Mouse (Mus musculus) lung, postnatal 14 days (tissue): ENCODE results near the gene Disp1.

ENCODE experiments used
- DNase-seq: peaks from one replicate; pipeline ENCODE4 v3.0.0; 2021

Gene Disp1

DNA sequence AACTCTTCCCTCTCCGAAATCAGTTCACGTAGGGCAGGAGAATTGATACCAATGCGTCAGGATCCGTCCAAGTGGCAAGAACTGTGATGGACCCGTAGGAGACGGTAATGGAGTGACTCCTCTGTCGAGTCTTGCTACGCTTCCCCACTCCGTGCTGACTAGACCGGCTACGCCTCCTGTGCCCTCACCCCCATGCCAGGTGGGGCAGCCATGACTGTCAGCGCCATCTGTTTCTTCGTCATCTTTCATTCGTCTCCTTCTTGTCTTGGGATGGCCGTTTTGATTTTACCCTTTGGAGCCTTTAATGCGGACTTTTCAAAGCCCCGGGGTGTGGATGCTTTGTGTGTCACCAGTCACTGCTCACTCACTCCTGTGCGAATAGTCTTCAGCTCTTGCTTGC is 26.6 kb downstream of the Disp1 start:
- DNase-seq: no peak

DNA sequence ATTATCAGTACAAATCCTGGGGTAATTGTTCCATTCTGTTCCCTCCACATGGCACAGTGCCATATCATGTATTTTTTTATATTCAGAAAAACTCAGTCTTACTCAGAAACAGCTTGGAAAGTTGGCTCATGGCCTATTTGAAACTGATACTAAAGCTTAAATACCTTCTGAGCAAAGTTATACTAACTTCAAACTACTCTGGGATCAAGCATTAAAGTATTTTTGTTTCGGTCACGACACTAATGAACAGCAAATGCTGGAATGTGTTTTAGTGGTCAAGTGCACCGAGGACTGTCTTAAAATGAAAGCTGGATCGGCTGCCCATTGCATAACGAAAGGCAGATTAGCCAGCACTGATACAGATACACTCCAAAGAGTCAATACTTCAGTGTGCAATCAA is 27.2 kb downstream of the Disp1 start:
- no peak for DNase-seq

DNA sequence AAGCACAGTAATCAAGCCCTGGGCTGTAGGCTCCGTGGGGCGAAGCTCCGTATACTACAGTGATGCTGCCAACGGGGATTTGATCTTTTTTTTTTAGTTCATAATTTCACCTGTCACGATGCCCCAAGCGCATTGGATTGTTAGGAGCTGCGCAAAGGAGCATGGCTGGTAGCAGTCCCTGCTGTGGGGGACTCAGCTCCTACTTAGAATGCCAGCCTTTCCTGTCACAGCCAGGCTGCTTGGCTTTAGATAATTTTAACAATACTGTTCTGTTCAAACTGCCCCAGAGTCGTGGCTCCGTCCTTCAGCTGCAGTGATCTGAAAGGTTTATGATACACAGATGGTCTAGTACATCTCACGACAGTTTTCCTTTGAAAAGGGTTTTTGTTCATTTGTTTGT is 29.9 kb downstream of the Disp1 start:
- no peak for DNase-seq

DNA sequence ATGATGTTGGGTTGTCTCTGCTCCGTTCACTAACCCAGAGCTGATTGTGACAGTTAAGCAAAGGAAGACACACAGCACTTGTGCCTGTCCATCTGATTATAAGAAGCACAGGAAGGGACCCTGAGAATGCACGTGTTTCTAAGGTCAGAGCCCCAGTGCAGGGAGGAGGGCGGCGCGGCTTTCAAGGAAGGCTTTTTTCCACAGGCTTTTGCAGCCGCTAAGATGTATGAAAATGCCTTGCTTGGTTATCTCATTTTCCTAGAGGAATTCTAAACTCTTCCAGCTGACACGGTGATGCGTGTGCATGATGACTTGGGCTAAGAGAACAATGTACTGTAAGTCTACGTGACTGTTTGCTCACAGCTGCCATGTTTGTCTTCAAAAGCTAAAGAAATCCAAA is 30.9 kb downstream of the Disp1 start:
- no peak for DNase-seq

DNA sequence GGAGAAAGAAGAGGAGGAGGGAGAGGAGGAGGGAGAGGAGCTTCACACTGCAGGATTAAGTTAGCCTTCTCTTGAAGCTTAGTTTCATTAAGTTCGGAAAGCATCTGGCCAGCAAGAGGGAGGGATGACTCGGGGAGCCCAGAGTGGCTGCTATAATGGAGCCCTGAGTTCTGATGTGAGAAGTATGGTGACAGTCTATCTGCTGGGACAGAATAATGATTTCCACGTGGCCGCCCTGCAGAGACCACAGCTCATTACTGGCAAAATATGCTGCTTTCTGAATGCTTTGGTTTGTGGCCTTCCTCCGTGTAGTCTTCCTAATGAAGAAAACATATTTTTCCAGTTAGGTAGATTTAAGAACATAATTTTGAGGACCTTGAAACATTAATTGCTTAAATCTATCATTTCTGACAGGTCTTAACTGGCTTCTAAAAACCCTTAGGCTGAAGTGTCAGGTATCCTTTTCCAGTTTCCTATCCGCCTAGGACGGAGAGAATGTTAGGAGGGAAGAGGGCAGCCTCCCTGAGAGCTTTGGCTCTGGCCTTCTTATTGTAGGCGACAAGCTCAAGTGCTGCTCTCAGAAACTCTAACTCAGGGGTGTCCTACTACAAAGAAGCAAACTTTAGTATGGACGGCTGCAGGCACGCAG is 32.2 kb downstream of the Disp1 start:
- DNase-seq: no peak

DNA sequence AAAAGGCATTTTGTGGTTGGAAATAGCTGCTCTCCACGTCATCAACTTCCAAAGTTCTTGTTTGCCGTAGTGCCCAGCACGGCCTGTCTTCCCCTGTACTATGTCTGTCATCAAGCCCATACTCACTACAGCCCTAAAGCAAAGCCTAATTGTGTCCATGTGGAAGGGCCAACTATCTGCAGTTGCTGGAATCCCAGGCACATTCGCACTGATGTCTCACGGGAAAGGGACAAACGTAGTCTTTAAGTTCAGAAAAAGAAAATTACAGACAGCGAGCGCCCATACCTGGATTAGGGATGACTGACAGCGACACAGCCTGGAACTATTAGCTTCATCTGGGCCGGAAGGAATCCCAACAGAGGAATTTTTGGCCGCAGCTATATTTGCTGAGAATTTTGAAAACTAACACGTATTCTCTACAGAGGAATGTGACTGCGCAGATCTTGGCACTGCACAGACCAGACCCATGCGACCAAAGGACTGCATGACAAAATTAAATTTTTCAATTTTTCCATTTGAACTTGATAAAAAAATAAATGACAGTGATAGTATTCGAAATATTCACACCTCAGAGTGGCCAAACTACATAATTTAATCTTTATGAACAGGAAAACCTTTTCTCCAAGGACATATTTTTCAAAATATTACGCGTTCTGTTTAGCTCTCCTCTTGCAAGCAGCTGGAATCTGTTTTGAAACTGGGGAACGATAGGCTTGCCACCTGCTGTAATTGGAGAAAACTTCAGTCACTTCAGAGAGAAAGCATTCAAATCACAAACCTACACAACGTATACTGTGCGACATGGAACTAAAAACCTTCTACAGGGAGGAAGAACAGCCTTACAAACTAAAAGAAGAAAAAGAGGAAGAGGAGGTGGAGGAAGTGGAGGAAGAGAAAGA is 33.0 kb downstream of the Disp1 start:
- no peak for DNase-seq

DNA sequence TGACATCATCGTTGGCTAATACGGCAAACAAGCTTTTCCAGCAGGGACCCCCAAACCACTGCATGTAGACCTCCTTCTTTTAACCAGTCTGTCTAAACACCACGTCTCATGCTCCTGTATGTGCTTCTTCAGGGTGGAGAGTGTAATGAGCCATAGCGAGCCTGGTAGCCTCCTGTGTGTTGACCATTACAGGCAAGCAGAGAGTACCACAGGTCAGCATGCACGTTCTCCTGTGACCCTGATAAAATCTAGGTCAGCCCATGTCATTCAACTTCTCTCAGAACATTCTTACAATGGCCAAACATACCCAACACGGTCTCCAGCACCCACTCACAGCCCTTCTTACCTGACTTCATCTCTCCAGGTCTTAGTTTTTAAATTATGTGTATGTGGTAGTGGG is 35.8 kb downstream of the Disp1 start:
- no peak for DNase-seq

DNA sequence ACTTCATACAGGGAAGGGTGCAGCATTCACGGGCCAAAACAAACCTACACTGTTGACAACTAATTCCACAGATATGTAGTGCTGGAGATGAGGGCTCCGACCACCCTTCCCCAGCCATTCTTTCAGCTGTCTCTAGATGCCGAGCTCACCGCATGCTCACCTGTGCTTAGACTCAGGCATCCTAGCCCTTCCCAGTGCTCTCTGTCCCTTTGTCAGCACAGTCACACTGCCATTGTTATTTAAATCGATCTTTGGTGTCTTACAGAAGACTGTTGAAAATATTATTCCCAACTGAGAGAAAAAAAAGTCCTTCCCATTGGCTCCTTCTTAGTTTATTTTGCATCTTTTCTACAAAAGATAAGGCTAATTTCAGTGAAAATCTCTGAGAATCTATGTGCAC is 36.6 kb downstream of the Disp1 start:
- DNase-seq: no peak

DNA sequence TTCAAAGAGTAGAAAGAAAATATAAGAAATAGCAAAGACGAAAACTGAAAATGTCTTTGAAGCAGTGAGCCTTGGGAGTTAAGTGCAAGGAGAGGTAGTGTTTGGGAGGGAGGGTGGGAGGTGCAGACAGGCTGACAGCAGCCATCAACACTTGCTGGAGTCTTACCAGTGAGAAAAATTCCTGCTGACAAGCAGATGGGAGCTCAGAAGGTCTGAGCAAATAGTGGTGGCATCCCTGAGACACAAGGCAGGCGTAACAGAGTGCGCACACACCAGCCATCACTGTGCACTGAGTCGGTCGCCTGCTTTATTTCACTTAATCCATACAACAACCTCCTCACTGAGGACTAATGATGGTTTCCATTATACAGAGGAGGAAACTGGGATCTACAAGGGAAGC is 37.8 kb downstream of the Disp1 start:
- DNase-seq: no peak

DNA sequence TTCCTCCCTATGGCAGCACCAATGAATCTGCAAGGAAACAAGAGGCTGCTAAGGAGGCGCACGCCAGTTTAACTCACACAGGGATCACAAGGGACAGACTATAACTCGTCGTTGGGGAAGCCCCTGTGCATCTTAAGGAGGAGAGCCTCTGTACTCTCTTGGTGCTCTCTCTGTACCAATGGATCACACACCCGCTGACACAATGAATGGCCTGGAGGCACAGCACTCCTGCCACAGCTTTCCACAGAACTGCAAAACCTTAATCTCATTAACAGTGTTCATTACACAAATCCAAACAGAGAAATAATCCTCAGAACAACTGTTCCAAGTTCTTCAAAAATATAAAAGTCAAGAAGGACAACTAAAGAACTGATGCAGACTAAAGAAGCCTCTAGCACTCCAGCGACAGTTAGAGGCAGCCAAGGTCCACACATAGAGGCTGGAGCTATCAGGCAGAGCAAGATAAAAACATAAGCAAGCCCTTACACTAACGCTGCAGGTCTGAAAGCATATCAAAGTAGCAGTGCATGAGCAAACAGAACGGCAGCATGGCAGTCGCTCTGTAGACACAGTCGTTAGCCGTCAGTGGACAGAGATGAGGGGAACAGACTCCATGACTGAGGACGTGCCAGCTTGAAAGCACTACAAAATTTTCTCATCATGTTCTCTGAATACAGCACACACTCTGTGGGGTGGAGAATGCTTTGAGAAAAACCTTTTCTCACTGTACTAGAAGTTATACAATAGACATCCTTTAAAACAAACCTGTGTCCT is 38.5 kb downstream of the Disp1 start:
- no peak for DNase-seq

DNA sequence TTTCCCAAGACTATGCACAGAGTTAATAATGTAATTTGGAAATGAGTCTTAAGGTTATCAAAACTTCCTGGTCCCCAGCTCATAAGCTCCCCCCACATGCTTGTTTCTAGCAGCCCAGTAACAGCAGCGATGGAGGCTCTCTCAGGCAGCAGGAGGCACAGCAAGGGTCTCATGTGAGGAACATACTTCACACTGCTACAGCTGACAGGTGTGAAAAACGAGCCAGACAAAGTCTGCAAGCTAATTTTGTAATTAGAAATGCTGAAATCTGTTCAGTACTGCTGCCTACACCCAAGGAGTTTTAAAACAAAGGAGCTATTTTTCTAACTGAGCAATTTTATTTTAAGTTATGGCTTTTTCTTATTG is 40.3 kb downstream of the Disp1 start:
- DNase-seq: no peak

DNA sequence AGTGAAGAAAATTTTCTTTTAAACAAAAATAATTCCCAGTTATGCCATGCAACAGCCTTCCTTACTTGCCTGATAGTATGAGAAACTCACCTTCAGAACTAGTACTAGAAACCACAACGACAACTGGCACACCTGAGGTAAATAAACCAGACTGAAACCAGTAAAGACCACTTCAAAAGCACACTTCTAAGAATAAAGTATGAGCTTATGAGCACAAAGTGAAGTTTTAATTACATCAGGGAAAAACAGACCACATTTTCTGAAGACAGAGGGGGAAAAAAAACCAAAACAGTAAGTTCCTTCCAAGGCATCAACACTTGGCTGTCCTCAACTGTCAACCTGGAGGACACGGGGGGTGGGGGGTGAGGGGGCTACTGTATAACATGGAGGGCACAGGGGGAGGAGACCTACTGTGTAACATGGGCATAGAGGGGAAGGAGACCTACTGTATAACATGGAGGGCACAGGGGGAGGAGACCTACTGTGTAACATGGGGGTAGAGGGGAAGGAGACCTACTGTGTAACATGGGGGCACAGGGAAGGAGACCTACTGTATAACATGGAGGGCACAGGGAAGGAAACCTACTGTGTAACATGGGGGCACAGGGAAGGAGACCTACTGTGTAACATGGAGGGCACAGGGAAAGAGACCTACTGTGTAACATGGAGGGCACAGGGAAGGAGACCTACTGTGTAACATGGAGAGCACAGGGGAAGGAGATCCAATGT is 40.9 kb downstream of the Disp1 start:
- DNase-seq: no peak

DNA sequence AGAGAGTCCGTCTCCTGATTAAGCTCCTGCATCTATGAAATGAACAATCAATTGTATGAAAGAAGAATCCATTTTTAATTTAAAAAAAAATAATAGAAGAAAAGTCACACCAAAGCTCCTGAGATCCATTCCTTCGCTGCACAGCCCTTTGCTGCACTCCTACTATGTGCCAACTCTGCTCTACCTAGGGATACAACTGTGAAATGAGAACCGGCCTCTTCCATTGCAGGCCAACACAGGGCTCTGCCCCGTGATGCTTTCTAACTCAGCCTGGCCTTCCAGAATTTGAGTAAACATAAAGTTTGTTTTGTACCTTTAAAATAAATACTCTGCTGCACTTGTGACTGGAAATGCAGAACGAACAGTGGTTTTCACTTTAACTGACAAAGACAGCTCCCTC is 42.0 kb downstream of the Disp1 start:
- no peak for DNase-seq

DNA sequence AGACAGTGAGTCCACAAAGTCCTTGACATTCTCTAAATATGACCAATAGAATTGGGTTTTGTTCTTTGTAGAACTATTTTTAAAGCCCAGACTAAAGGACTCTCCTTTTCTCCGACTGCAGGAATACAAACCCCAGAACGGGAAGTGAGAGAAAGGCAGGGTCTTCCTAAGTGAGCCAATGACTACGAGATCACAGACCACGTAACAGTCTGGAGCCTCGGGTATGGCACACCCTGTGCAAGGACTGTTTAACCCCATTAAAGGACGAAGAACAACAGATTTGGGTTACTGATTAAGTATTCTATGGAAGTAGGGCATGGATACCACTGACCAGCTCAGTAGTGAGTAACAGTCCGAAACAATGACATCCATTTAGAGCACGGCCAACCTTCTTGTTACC is 46.1 kb downstream of the Disp1 start:
- no peak for DNase-seq

DNA sequence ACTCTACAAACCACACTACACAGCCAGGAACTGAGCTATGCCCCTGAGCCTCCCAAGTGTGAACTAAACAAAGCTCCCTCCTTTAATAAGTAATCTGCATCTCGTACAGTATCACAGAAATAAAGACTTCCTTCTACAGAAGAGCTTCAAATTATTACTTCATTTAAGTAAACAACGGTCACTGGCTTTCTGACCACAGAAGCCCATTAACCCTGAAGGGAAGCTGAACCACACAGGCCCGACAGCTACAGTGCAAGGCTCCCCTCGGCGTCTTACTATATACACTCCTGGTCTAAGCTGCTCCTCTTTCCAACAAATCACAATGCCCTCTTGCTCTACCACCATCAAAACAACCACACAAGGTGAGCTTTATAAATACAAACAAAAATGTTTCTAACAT is 50.2 kb downstream of the Disp1 start:
- no peak for DNase-seq

DNA sequence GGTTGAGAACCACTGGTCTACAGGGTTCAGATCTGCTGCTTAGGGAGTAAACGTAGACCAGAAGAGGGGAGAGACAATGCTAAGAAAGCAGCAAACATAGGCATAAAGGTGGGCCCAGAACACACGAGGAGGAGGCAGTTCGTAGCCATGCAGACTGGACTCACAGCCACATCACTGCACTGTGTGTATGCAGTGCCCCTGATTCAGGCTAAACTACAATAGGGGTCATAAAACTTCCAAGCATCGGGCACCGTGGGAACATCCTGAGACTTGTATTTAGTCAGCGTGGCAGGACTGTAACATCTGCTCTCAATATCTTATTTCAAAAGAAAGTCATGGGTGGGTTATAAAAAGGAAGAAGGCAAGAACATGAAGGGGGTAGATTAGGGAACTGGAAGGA is 52.9 kb downstream of the Disp1 start:
- DNase-seq: no peak

DNA sequence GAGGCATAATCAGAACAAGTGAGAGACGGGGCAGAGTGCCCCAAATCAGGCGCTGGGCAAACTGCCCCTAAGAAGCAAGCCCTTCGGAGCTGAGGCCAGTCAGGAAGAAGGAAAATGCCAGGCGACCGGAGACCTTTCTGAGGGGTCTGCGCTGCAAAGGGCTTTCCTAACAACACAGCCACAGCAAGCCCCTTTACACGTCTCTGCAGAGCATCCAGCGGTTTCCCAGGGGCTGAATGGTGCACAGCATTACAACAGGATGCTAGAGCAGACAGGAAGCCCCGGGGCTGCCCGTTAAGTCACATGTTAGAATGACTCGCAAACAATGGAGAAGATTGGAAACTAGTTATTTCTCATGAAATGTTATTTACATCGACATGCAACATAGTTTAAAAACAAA is 53.5 kb downstream of the Disp1 start:
- no peak for DNase-seq

DNA sequence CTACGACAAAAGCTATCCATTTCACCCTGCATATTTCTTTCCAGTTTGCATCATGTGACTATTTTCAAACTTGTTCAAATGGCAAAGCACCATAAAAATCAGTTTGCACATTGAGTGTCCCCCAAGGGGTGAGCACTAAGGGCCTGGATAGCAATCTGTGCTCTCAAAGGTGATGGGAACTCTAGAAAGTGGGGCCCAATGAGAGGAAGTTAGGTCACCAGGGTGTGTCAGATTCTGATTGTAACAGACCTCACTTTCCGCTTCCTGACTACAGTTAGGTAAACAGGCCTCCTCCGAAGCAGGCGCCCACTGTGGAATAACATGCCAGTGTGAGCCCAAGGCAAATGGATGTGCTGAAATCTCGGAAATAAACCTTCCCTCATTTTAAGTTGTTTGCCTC is 54.6 kb downstream of the Disp1 start:
- no peak for DNase-seq

DNA sequence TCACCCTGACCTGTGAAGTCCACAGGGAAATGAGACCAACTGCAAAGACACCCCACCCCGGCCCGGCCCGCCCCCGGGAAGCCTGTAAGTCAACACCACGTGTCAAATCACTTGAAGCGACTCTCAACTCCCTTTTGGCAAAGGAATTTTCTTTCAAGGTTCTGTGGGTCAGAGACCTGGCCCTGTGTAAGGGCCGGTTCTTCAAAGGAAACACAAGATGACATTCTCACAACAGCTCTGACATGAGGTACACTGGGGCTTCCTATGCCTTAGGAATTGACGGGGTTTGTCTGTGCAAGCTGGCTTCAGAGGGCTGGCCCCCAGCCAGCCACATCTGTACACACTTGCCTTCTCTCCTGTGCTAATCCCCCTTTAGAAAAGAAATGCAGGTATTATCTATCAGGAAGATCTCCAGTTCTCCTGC is 56.7 kb downstream of the Disp1 start:
- no peak for DNase-seq

DNA sequence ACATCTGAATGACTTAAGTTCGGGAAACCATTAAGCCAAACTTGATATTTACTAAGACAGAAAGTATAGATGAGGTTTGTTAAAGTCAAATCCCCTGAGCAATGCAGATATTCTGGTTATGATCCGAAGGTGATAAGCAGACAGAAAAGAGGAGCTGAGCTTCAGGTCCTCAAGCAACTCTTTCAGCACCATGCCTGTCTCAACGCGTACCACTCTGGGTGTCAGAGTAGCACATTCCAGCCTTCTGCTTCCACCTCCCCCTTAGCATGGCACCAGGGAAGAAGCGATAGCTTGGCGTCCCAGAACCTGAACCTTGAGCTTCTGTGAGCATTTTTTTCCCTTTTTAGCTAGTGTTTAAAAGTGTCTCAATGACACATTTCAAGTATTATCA is 57.1 kb downstream of the Disp1 start:
- no peak for DNase-seq

DNA sequence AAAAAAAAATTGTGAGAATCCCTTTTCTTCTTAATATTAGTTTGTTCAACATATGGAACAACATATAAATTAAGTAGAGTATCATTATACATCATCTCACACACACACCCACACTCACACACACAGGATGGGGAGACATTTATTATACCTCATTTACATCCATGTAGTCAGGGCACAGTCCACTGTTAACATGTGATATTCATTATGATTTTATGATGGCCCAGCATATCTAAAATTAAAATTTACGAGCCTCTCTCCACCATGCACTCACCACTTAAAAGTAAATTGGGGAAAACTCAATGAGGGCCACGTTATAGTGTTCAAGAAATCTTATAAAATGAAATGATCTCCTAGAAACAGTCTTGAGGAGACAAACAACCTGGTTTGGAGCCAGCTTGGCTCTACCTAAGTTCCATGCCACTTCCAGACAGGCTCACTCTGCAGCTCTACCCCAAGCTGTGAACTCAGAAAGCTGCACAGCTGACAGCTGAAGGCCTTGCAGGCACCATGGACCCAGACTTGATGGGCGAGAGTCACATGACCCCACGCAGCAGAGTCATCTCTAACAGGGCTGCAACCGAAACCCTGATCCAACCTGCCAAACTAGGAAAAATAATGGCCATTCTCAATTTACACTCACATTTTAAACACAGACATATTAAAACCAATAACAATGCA is 57.7 kb downstream of the Disp1 start:
- DNase-seq: no peak

DNA sequence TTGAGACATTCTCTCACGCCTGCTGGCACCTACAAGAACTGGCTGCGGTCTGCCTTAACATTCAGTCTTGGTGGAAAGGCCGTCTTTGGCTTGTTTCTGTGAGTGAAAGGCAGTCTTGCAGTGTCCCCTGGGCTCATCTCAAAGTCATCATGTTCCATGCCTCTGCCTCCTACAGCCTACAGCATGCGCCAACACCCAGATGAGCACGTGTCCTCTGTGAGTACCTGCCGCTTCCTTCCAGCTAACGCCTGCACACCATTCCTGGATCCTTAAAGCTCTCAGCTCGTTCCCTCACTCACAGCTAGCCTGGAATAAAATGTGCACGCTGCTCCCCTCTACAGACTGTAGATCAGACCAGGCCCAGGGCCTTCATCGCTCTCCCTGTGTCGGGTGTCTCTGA is 60.3 kb downstream of the Disp1 start:
- no peak for DNase-seq

DNA sequence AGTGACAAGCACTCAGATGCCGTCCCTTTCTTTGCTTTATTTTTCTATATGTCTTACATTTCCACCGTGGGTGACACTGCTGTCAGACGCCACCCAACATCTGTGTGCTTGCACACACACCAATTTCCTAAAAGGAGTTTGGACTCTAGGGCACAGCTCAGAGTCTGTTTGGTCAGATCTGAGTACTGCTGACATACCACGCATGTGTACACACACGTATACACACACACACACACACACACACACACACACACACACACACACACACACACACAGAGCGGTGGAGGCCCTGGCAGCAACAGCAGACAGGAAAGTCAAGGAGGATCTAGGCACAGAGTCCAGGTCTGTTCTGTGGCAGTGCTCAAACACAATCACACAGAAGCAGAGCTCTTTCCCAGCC is 61.1 kb downstream of the Disp1 start:
- no peak for DNase-seq
